Mouse (Mus musculus) kidney, postnatal 4 days (tissue): ENCODE results near the gene Zfp768.
"Not testable (repeated sequence)": the region's sequence is repeated elsewhere in the genome, so short reads cannot be mapped to it uniquely, and the experiment has no call there.

Source experiments
- DNase-seq, 2 experiments: peaks; one replicate each; pipeline ENCODE4 v3.0.0; 2021; ENCODE audit warnings: mixed read lengths in 2 of 2

Gene Zfp768

GRCm38 (mm10) chr7:127345512-127346325 lies at the start of gene Zfp768:
Gene Zfp768, minus strand, starts transcription at chr7:127345589.
- peak; percentile 97 for DNase-seq

GRCm38 (mm10) chr7:127393944-127394333 lies 48.5 kb upstream of the Zfp768 start:
- no peak for DNase-seq

GRCm38 (mm10) chr7:127393157-127393943 lies 48.0 kb upstream of the Zfp768 start, which contains the start of gene E430018J23Rik:
Gene E430018J23Rik, minus strand, starts transcription at chr7:127393629.
- peak; percentile 97 to 98 for DNase-seq

- no peak for DNase-seq
Measured at GRCm38 (mm10) chr7:127392251-127392824, 46.9 kb upstream of the Zfp768 start.

- no peak for DNase-seq
Measured at GRCm38 (mm10) chr7:127391538-127391937, 46.1 kb upstream of the Zfp768 start.

- DNase-seq: no peak
Measured at GRCm38 (mm10) chr7:127390306-127390705, 44.9 kb upstream of the Zfp768 start.

- DNase-seq: not testable (repeated sequence)
Measured at GRCm38 (mm10) chr7:127388201-127388600, 42.8 kb upstream of the Zfp768 start.

GRCm38 (mm10) chr7:127386641-127387392 lies 41.4 kb upstream of the Zfp768 start, which contains the start of gene 9130019O22Rik:
Gene 9130019O22Rik, minus strand, starts transcription at chr7:127387166.
- peak; percentile 91 to 95 for DNase-seq

GRCm38 (mm10) chr7:127385560-127385959 lies 40.2 kb upstream of the Zfp768 start:
- DNase-seq: not testable (repeated sequence)

GRCm38 (mm10) chr7:127378310-127378921 lies 33.0 kb upstream of the Zfp768 start:
- no peak for DNase-seq

GRCm38 (mm10) chr7:127375271-127376245 lies 30.2 kb upstream of the Zfp768 start, which contains the start of gene Zfp747:
Gene Zfp747, minus strand, starts transcription at chr7:127376050.
- DNase-seq: peak; percentile 94 to 97

- peak in 1 of 2 experiments; percentile 13 for DNase-seq
Measured at GRCm38 (mm10) chr7:127371870-127372269, 26.5 kb upstream of the Zfp768 start.

- DNase-seq: no peak
Measured at GRCm38 (mm10) chr7:127371213-127371612, 25.8 kb upstream of the Zfp768 start.

GRCm38 (mm10) chr7:127366249-127366648 lies 20.9 kb upstream of the Zfp768 start:
- DNase-seq: no peak

GRCm38 (mm10) chr7:127364166-127364565 lies 18.8 kb upstream of the Zfp768 start:
- DNase-seq: peak in 1 of 2 experiments; percentile 11

- peak; percentile 53 to 67 for DNase-seq
Measured at GRCm38 (mm10) chr7:127363475-127363921, 18.1 kb upstream of the Zfp768 start.

GRCm38 (mm10) chr7:127362418-127362817 lies 17.0 kb upstream of the Zfp768 start:
- DNase-seq: peak in 1 of 2 experiments; percentile 53

- DNase-seq: peak in 1 of 2 experiments; percentile 41
Measured at GRCm38 (mm10) chr7:127361449-127361848, 16.1 kb upstream of the Zfp768 start.

GRCm38 (mm10) chr7:127360265-127360664 lies 14.9 kb upstream of the Zfp768 start:
- no peak for DNase-seq

- no peak for DNase-seq
Measured at GRCm38 (mm10) chr7:127358472-127358871, 13.1 kb upstream of the Zfp768 start.
